Mouse (Mus musculus): ENCODE data around the gene 1700018G05Rik.

DNA sequence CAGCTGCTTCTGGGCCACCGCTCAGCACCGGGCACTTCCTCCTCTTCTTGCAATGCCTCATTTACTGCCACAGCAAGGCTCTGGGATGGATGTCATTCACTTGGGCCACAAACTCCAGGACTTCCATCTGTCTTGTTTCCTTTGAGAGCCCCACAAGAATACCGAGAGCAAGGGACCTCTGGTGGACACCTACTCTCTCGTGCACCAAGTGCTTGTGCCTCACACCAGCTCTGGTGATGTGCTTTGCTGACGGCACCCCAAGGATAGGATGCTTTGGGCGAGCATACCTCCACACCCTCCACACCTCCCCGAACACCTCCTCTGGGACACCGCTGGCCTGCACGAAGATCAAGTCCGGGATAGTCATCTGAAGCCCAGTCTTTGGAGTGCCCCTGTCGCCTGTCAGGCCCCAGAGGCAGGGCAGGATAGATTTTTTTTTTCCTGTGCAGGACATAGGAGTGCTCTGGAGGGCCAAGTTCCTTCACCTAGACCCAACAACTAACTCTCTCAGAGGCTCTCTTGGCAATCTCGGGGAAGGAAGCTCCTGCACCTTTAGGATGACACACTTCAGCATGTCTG is 4.9 kb downstream of the 1700018G05Rik start:
- no peak for TF ChIP-seq CTCF (IDR thresholded peaks at IDR 0.05; ENCODE audit: low read depth, low read length)
- no peak for TF ChIP-seq POLR2A (IDR thresholded peaks at IDR 0.05; ENCODE audit: extremely low read depth, insufficient read depth, low read length)

All from liver, adult 2 months (tissue).